Mouse (Mus musculus) cortical plate, adult 2 months (tissue): ENCODE results near the gene Asap2. TPM values are rescaled to one million over a fixed set of nuclear protein-coding genes. Genes with fewer than 3 reads are reported as not detected.

Experiments used
- H3K27ac ChIP-seq: fragments of 200-500 bp; 2 replicates; pipeline ENCODE4 v1.5.1; 2012; ENCODE audit warnings: low read length, control low read depth, inconsistent platforms; ENCODE audit not compliant: insufficient read depth
- H3K4me1 ChIP-seq: fragments of 200-500 bp; 2 replicates; pipeline ENCODE4 v1.6.1; 2011; ENCODE audit warnings: low read length; ENCODE audit not compliant: control insufficient read depth, insufficient read depth
- H3K4me3 ChIP-seq: fragments of 200-500 bp; 2 replicates; pipeline ENCODE4 v1.5.1; 2011; ENCODE audit warnings: mild to moderate bottlenecking, low read length, control low read depth; ENCODE audit not compliant: insufficient read depth
- CTCF ChIP-seq: fragments of 200-500 bp; IDR thresholded peaks from 2 replicates; pipeline ENCODE4 v1.5.1; 2011; ENCODE audit warnings: mild to moderate bottlenecking, control low read depth, low read length; ENCODE audit not compliant: insufficient read depth; ENCODE audit errors: extremely low read depth
- POLR2A ChIP-seq: fragments of 200-500 bp; IDR thresholded peaks from 2 replicates; pipeline ENCODE4 v1.6.1; 2011; ENCODE audit warnings: mild to moderate bottlenecking, low read length, control low read depth; ENCODE audit not compliant: insufficient read depth; ENCODE audit errors: extremely low read depth
- polyA plus RNA-seq: library from polyadenylated mRNA; depleted of rRNA; stranded (reverse); fragments of >200 nt; gene quantifications from 2 replicates; pipeline ENCODE4 v1.2.3, GENCODE M21; 2012

The Asap2 gene
- polyA plus RNA-seq, 1 experiment = 27.0 TPM

GRCm38 (mm10) chr12:21133031-21133430 lies 142.8 kb downstream of the Asap2 start:
- H3K4me1 ChIP-seq = peaks cover 30% of the 10 kb centered on the region
- no peak for TF ChIP-seq CTCF
- TF ChIP-seq POLR2A = no peak
- no peak overlapping the region for H3K4me3 ChIP-seq
- H3K27ac ChIP-seq = no peak overlapping the region; the same call in 1 of the 2 replicates

- no peak overlapping the region for H3K27ac ChIP-seq
- TF ChIP-seq CTCF (0 out of 2 replicates have a peak, but pooled peaks have one; percentile 18), POLR2A (no peak)
- H3K4me1 ChIP-seq = peaks cover 34% of the 10 kb centered on the region
- H3K4me3 ChIP-seq = no peak overlapping the region
These were observed 144.0 kb downstream of the Asap2 start for GRCm38 (mm10) chr12:21133972-21134859.

GRCm38 (mm10) chr12:21135651-21136461 lies 145.6 kb downstream of the Asap2 start:
- no peak for TF ChIP-seq CTCF
- no peak for TF ChIP-seq POLR2A
- Histone ChIP-seq H3K4me3 (no peak overlapping the region), H3K4me1 (peaks cover 25% of the 10 kb centered on the region), H3K27ac (peak overlapping the region; percentile 47)

- H3K4me1 ChIP-seq = peaks cover 25% of the 10 kb centered on the region
- peak overlapping the region; percentile 75 for H3K27ac ChIP-seq
- no peak overlapping the region for H3K4me3 ChIP-seq
- TF ChIP-seq CTCF (no peak), POLR2A (no peak)
These were observed 146.1 kb downstream of the Asap2 start for GRCm38 (mm10) chr12:21136462-21136751.

- Histone ChIP-seq H3K27ac (peak overlapping the region; percentile 9; the same call in 1 of the 2 replicates), H3K4me3 (no peak overlapping the region), H3K4me1 (peaks cover 26% of the 10 kb centered on the region)
- TF ChIP-seq POLR2A = no peak
- TF ChIP-seq CTCF = no peak
These were observed 149.3 kb downstream of the Asap2 start for GRCm38 (mm10) chr12:21139560-21139959.

GRCm38 (mm10) chr12:21140153-21140552 lies 149.9 kb downstream of the Asap2 start:
- H3K27ac ChIP-seq = 0 out of 2 replicates have a peak overlapping the region, but pooled peaks have one; percentile 66
- H3K4me3 ChIP-seq = no peak overlapping the region
- peaks cover 26% of the 10 kb centered on the region for H3K4me1 ChIP-seq
- TF ChIP-seq POLR2A = no peak
- no peak for TF ChIP-seq CTCF

GRCm38 (mm10) chr12:21140741-21141308 lies 150.6 kb downstream of the Asap2 start:
- Histone ChIP-seq H3K27ac (peak overlapping the region; percentile 66), H3K4me1 (peaks cover 22% of the 10 kb centered on the region), H3K4me3 (no peak overlapping the region)
- TF ChIP-seq POLR2A (no peak), CTCF (no peak)

- Histone ChIP-seq H3K4me3 (no peak overlapping the region), H3K4me1 (peaks cover 15% of the 10 kb centered on the region), H3K27ac (peak overlapping the region; percentile 62)
- TF ChIP-seq POLR2A (no peak), CTCF (no peak)
These were observed 151.5 kb downstream of the Asap2 start for GRCm38 (mm10) chr12:21141691-21142300.

GRCm38 (mm10) chr12:21142489-21143254 lies 152.4 kb downstream of the Asap2 start:
- Histone ChIP-seq H3K4me1 (peaks cover 13% of the 10 kb centered on the region), H3K27ac (no peak overlapping the region), H3K4me3 (no peak overlapping the region)
- TF ChIP-seq POLR2A (no peak), CTCF (no peak)
